Mouse (Mus musculus): ENCODE measurements around the gene Epb41l3. TPM values are rescaled to one million over a fixed set of nuclear protein-coding genes. Genes with fewer than 3 reads are reported as not detected.

Epb41l3 gene
- total RNA-seq, 1 experiment = 16.8 TPM

DNA sequence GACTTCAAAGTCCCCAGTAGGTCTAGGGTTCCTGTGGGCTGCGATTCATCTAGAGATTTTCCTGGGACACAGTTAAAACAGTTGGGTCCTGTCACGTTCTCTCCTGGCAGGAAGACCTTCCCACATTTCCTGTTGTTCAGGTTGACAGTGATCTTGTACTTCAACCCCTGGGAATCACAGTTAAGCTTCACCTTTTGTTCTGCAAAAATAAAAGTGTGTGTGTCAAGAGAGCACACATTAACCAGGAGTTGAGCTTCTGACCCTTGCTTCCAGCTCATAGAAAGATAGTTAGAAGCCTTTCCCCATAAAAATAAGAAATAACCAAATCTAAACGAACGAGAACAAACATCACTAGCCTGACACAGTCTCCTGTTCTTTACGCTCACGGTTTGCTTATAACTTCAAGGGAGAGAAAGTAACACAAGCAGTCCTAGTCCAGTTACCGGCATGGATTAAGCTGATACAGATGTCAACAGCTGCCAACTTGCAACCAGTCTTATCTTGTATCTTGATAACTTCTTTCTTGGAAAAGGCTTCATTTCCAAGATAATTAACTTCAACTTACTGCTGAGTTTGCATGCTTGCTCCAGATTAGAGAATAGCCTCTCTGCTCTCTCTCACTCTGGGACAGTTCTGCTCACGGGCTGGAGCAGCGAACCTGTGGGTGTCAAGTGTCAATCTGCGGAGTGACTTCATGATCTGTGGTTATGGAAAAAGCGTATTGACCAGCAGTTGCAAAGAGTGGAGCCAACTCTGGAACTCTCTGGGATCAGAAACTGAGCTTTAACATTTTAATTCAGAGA is 7.3 kb upstream of the Epb41l3 start:
- no peaks in the 10 kb centered on the region for H3K4me1 ChIP-seq (ENCODE audit: control insufficient read depth in 2 of 2, insufficient read depth in 2 of 2, low read length in 2 of 2, poor library complexity in 1 of 2)
- TF ChIP-seq ZNF384 (IDR thresholded peaks at IDR 0.05; ENCODE audit: low read depth, low read length) (no peak), HCFC1 (IDR thresholded peaks at IDR 0.05; ENCODE audit: borderline replicate concordance, insufficient read depth, low read length) (no peak), ZC3H11A (IDR thresholded peaks at IDR 0.05; ENCODE audit: borderline replicate concordance, low read depth, low read length) (no peak), MAFK (IDR thresholded peaks at IDR 0.05; ENCODE audit: insufficient read depth, low read depth, low read length) (no peak), CHD2 (IDR thresholded peaks at IDR 0.05; ENCODE audit: low read depth, low read length) (no peak)
- in situ Hi-C loops (cut with MboI; ENCODE audit: low sequenced_read_pairs in 2 of 2, unreplicated experiment in 2 of 2) = no loop called here
- no peak overlapping the region for H3K4me3 ChIP-seq (ENCODE audit: insufficient read depth in 1 of 2, low read depth in 1 of 2, low read length in 2 of 2, poor library complexity in 1 of 2, severe bottlenecking in 1 of 2)
- no peak overlapping the region for H3K9ac ChIP-seq (ENCODE audit: insufficient read depth, low read depth, low read length, poor library complexity, severe bottlenecking)
- no peaks in the 10 kb centered on the region for H3K9me3 ChIP-seq (ENCODE audit: control insufficient read depth, insufficient read depth, low read depth, low read length)
- H3K27ac ChIP-seq (ENCODE audit: insufficient read depth, low read depth, low read length, poor library complexity, severe bottlenecking) = no peak overlapping the region
- DNase-seq (ENCODE audit: low read depth, low spot score) = no peak
- H3K36me3 ChIP-seq (ENCODE audit: control insufficient read depth, insufficient read depth, low read length, poor library complexity, severe bottlenecking) = no peaks in the 10 kb centered on the region

- no peak overlapping the region for H3K9ac ChIP-seq (ENCODE audit: insufficient read depth, low read depth, low read length, poor library complexity, severe bottlenecking)
- H3K36me3 ChIP-seq (ENCODE audit: control insufficient read depth, insufficient read depth, low read length, poor library complexity, severe bottlenecking) = no peaks in the 10 kb centered on the region
- no peaks in the 10 kb centered on the region for H3K9me3 ChIP-seq (ENCODE audit: control insufficient read depth, insufficient read depth, low read depth, low read length)
- TF ChIP-seq ZNF384 (IDR thresholded peaks at IDR 0.05; ENCODE audit: low read depth, low read length) = no peak
- no peak for TF ChIP-seq ZC3H11A (IDR thresholded peaks at IDR 0.05; ENCODE audit: borderline replicate concordance, low read depth, low read length)
- TF ChIP-seq MAFK (IDR thresholded peaks at IDR 0.05; ENCODE audit: insufficient read depth, low read depth, low read length) = no peak
- TF ChIP-seq HCFC1 (IDR thresholded peaks at IDR 0.05; ENCODE audit: borderline replicate concordance, insufficient read depth, low read length) = no peak
- no peak for TF ChIP-seq CHD2 (IDR thresholded peaks at IDR 0.05; ENCODE audit: low read depth, low read length)
- in situ Hi-C loops (cut with MboI; ENCODE audit: low sequenced_read_pairs in 2 of 2, unreplicated experiment in 2 of 2) = no loop called here
- H3K27ac ChIP-seq (ENCODE audit: insufficient read depth, low read depth, low read length, poor library complexity, severe bottlenecking) = no peak overlapping the region
- H3K4me3 ChIP-seq (ENCODE audit: insufficient read depth in 1 of 2, low read depth in 1 of 2, low read length in 2 of 2, poor library complexity in 1 of 2, severe bottlenecking in 1 of 2) = no peak overlapping the region
- DNase-seq (ENCODE audit: low read depth, low spot score) = no peak
- no peaks in the 10 kb centered on the region for H3K4me1 ChIP-seq (ENCODE audit: control insufficient read depth in 2 of 2, insufficient read depth in 2 of 2, low read length in 2 of 2, poor library complexity in 1 of 2)
These were observed 1.4 kb upstream of the Epb41l3 start for GRCm38 (mm10) chr17:69074095-69074494.

- Histone ChIP-seq H3K4me3 (ENCODE audit: insufficient read depth in 1 of 2, low read depth in 1 of 2, low read length in 2 of 2, poor library complexity in 1 of 2, severe bottlenecking in 1 of 2) (peak overlapping the region; percentile 62 to 74), H3K36me3 (ENCODE audit: control insufficient read depth, insufficient read depth, low read length, poor library complexity, severe bottlenecking) (no peaks in the 10 kb centered on the region), H3K9me3 (ENCODE audit: control insufficient read depth, insufficient read depth, low read depth, low read length) (no peaks in the 10 kb centered on the region), H3K27ac (ENCODE audit: insufficient read depth, low read depth, low read length, poor library complexity, severe bottlenecking) (no peak overlapping the region), H3K9ac (ENCODE audit: insufficient read depth, low read depth, low read length, poor library complexity, severe bottlenecking) (no peak overlapping the region), H3K4me1 (ENCODE audit: control insufficient read depth in 2 of 2, insufficient read depth in 2 of 2, low read length in 2 of 2, poor library complexity in 1 of 2) (no peaks in the 10 kb centered on the region)
- peak; percentile 41 for DNase-seq (ENCODE audit: low read depth, low spot score)
- TF ChIP-seq MAFK (IDR thresholded peaks at IDR 0.05; ENCODE audit: insufficient read depth, low read depth, low read length) (no peak), ZNF384 (IDR thresholded peaks at IDR 0.05; ENCODE audit: low read depth, low read length) (no peak), ZC3H11A (IDR thresholded peaks at IDR 0.05; ENCODE audit: borderline replicate concordance, low read depth, low read length) (no peak), HCFC1 (IDR thresholded peaks at IDR 0.05; ENCODE audit: borderline replicate concordance, insufficient read depth, low read length) (no peak), CHD2 (IDR thresholded peaks at IDR 0.05; ENCODE audit: low read depth, low read length) (no peak)
- in situ Hi-C loops (cut with MboI; ENCODE audit: low sequenced_read_pairs in 2 of 2, unreplicated experiment in 2 of 2) = no loop called here
These were observed 749 bp downstream of the Epb41l3 start for GRCm38 (mm10) chr17:69076238-69076625.

- TF ChIP-seq HCFC1 (IDR thresholded peaks at IDR 0.05; ENCODE audit: borderline replicate concordance, insufficient read depth, low read length) (no peak), CHD2 (IDR thresholded peaks at IDR 0.05; ENCODE audit: low read depth, low read length) (no peak), ZC3H11A (IDR thresholded peaks at IDR 0.05; ENCODE audit: borderline replicate concordance, low read depth, low read length) (no peak), ZNF384 (IDR thresholded peaks at IDR 0.05; ENCODE audit: low read depth, low read length) (no peak), MAFK (IDR thresholded peaks at IDR 0.05; ENCODE audit: insufficient read depth, low read depth, low read length) (no peak)
- H3K9ac ChIP-seq (ENCODE audit: insufficient read depth, low read depth, low read length, poor library complexity, severe bottlenecking) = no peak overlapping the region
- no peaks in the 10 kb centered on the region for H3K36me3 ChIP-seq (ENCODE audit: control insufficient read depth, insufficient read depth, low read length, poor library complexity, severe bottlenecking)
- peak overlapping the region; percentile 62 to 74; a peak in 3 of 4 replicates for H3K4me3 ChIP-seq (ENCODE audit: insufficient read depth in 1 of 2, low read depth in 1 of 2, low read length in 2 of 2, poor library complexity in 1 of 2, severe bottlenecking in 1 of 2)
- H3K4me1 ChIP-seq (ENCODE audit: control insufficient read depth in 2 of 2, insufficient read depth in 2 of 2, low read length in 2 of 2, poor library complexity in 1 of 2) = no peaks in the 10 kb centered on the region
- H3K27ac ChIP-seq (ENCODE audit: insufficient read depth, low read depth, low read length, poor library complexity, severe bottlenecking) = no peak overlapping the region
- in situ Hi-C loops (cut with MboI; ENCODE audit: low sequenced_read_pairs in 2 of 2, unreplicated experiment in 2 of 2) = no loop called here
- no peak for DNase-seq (ENCODE audit: low read depth, low spot score)
- no peaks in the 10 kb centered on the region for H3K9me3 ChIP-seq (ENCODE audit: control insufficient read depth, insufficient read depth, low read depth, low read length)
These were observed 1.5 kb downstream of the Epb41l3 start for GRCm38 (mm10) chr17:69076747-69077543.

Measured in ES-E14 (cell line).